In the genomic region with DNA sequence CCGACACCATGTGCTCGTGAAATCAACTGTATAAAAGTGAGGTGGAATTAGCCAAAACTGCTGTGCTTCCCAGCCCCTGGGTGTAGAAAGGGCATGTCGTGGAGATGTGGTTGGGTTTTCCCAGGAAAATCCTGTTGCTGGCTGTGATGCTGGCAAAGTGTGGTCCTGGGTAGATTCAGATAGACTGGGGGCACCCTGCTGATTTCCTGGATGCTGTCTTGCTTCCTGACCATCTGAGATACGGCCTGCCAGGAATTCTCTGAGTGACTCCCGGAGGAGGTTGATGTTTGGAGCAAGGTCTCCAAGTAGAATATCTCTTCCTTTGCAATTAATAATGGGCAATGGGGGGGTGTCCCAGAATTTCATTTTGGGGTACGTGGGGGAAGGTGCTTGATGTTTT, we compare ENCODE assay signal across 24 mouse cellular contexts. TPM values are rescaled to one million over a fixed set of nuclear protein-coding genes. Genes with fewer than 3 reads are reported as not detected.
DNase-seq lines count a peak whose midpoint lies in the region; TF ChIP-seq lines count a peak whose summit lies in the region.
"Had no signal": no experiment of that assay in that cellular context is flagged by ENCODE, and none has a peak within 500 bp of the region (broad histone marks: within the 10 kb centered on the region; RNA-seq: fewer than 3 reads in every experiment).

No protein-coding gene starts in this region.

- H3K36me3 ChIP-seq in thymus, adult 2 months (ENCODE audit: control insufficient read depth, insufficient read depth, low read length), result no peaks in the 10 kb centered on the region
- H3K36me3 ChIP-seq: embryonic facial prominence, embryonic 10.5 days; heart, embryonic 13.5 days; hindbrain, embryonic 12.5 days had no signal

- 94% methylated on average over 6 of the region's 6 CpGs for WGBS in thymus, adult 2 months

- TF ChIP-seq CTCF in thymus, adult 2 months (IDR thresholded peaks at IDR 0.05; ENCODE audit: borderline replicate concordance, control insufficient read depth, extremely low read depth, insufficient read depth, low read length, poor library complexity), result no peak

- DNase-seq in left cerebral cortex, postnatal 4 days, result peak; percentile 37
- DNase-seq in left cerebral cortex, postnatal 36 days (ENCODE audit: low spot score in 2 of 2), result no peak
- peak; percentile 22 for DNase-seq in cerebellum, adult 9-10 months
- peak; percentile 66 to 77 for DNase-seq in cerebellum, postnatal 25 days
- no peak for DNase-seq in natural killer cell, adult 2 months (ENCODE audit: low spot score in 2 of 2)
- DNase-seq in thymus, adult 2 months, result no peak
- DNase-seq: adrenal gland, postnatal 14 days; forebrain, postnatal 0 days; gastrocnemius, adult 2 months; gastrocnemius, postnatal 25 days; heart, postnatal 4 days had no signal

- intact Hi-C loops in left cerebral cortex, postnatal 4 days (cut with DNase I), result no loop called here
- intact Hi-C loops in left cerebral cortex, postnatal 36 days (cut with DNase I), result no loop called here

- no peak for TF ChIP-seq POLR2A in thymus, adult 2 months (IDR thresholded peaks at IDR 0.05; ENCODE audit: control insufficient read depth, extremely low read depth, insufficient read depth, low read length, poor library complexity)

- H3K4me3 ChIP-seq in thymus, adult 2 months (ENCODE audit: control insufficient read depth, insufficient read depth, low read length), result no peak overlapping the region
- H3K4me3 ChIP-seq: embryonic facial prominence, embryonic 10.5 days; forebrain, embryonic 13.5 days; gastrocnemius, adult 2 months; heart, embryonic 13.5 days; hindbrain, embryonic 12.5 days had no signal

- no peak overlapping the region for H3K27ac ChIP-seq in thymus, adult 2 months (ENCODE audit: control insufficient read depth, insufficient read depth, low read length)
- H3K27ac ChIP-seq: embryonic facial prominence, embryonic 10.5 days; forebrain, embryonic 13.5 days; gastrocnemius, adult 2 months; heart, embryonic 13.5 days; hindbrain, embryonic 12.5 days had no signal

- H3K4me1 ChIP-seq in thymus, adult 2 months (replicated peaks; ENCODE audit: control insufficient read depth, insufficient read depth, low read length), result no peaks in the 10 kb centered on the region
- H3K4me1 ChIP-seq: forebrain, embryonic 13.5 days; hindbrain, embryonic 12.5 days had no signal

- H3K27me3 ChIP-seq in thymus, adult 2 months (ENCODE audit: control insufficient read depth, insufficient read depth, low read length), result no peaks in the 10 kb centered on the region
- H3K27me3 ChIP-seq: CH12.LX, Patski had no signal

RNA-seq across cellular contexts. Expression of gene Oxct2a, which starts 5.5 kb away (rescaled TPM):
- total RNA-seq in left cerebral cortex, postnatal 4 days (2021), result under 1 TPM in 1 of 2 experiments, not detected in 1; 0.22 TPM
- not detected for total RNA-seq in left cerebral cortex, postnatal 36 days (2021)
- polyA plus RNA-seq in thymus, adult 2 months (2012; rRNA removed), result 0.11 and 0.24 TPM in 2 replicates
- total RNA-seq: adrenal gland, adult 18-20 months; adrenal gland, postnatal 14 days; granulocyte monocyte progenitor cell, adult 5-6 weeks; heart, adult 8-10 months; heart, postnatal 4 days had no signal
- polyA plus RNA-seq: activated CD4-positive, CD25-positive, alpha-beta regulatory T cell, adult 4 months; embryonic facial prominence, embryonic 10.5 days; embryonic facial prominence, embryonic 14.5 days; forebrain, embryonic 13.5 days; heart, embryonic 13.5 days; heart, postnatal 0 days; hindbrain, embryonic 12.5 days; inflammation-experienced regulatory T-cells, adult 6 months; Patski had no signal

RNA-seq across cellular contexts. Expression of gene Bmp8a, which starts 14.1 kb away (rescaled TPM):
- under 1 TPM in 1 of 2 experiments, not detected in 1; 0.20 TPM for total RNA-seq in left cerebral cortex, postnatal 4 days (2021)
- total RNA-seq in left cerebral cortex, postnatal 36 days (2021), result under 1 TPM in 1 of 2 experiments, not detected in 1; 0.32 TPM
- 0.46 and 0.82 TPM in 2 replicates for polyA plus RNA-seq in thymus, adult 2 months (2012; rRNA removed)
- total RNA-seq: adrenal gland, adult 18-20 months; adrenal gland, postnatal 14 days; granulocyte monocyte progenitor cell, adult 5-6 weeks; heart, adult 8-10 months had no signal
- polyA plus RNA-seq: activated CD4-positive, CD25-positive, alpha-beta regulatory T cell, adult 4 months; embryonic facial prominence, embryonic 10.5 days; forebrain, embryonic 13.5 days; heart, postnatal 0 days; inflammation-experienced regulatory T-cells, adult 6 months; Patski had no signal

Comparison
In these comparisons a context has a peak if more than half of its experiments do, and no peak if none do; other contexts are left out.
1. DNase-seq: peak in left cerebral cortex, postnatal 4 days (single experiment), cerebellum, adult 9-10 months (single experiment) and cerebellum, postnatal 25 days (2 of 2); none in left cerebral cortex, postnatal 36 days (0 of 2), natural killer cell, adult 2 months (0 of 2) and thymus, adult 2 months (single experiment).